Mouse (Mus musculus): Measurements from ENCODE around the gene Nrn1.

The Nrn1 gene

GRCm38 (mm10) chr13:36724533-36725470 is 10.1 kb downstream of the Nrn1 start:
- no peak for DNase-seq (ENCODE audit: low spot score in 2 of 2)

- no peak for DNase-seq (ENCODE audit: low spot score in 2 of 2)
Observed at GRCm38 (mm10) chr13:36723726-36724300, 11.1 kb downstream of the Nrn1 start.

GRCm38 (mm10) chr13:36722309-36722708 is 12.6 kb downstream of the Nrn1 start:
- DNase-seq (ENCODE audit: low spot score in 2 of 2): no peak

GRCm38 (mm10) chr13:36720297-36721017 is 14.5 kb downstream of the Nrn1 start:
- no peak for DNase-seq (ENCODE audit: low spot score in 2 of 2)

GRCm38 (mm10) chr13:36717376-36717775 is 17.6 kb downstream of the Nrn1 start:
- no peak for DNase-seq (ENCODE audit: low spot score in 2 of 2)

- DNase-seq (ENCODE audit: low spot score in 2 of 2): no peak
Observed at GRCm38 (mm10) chr13:36716708-36717107, 18.2 kb downstream of the Nrn1 start.

- no peak for DNase-seq (ENCODE audit: low spot score in 2 of 2)
Observed at GRCm38 (mm10) chr13:36714101-36714500, 20.8 kb downstream of the Nrn1 start.

GRCm38 (mm10) chr13:36707088-36707690 is 27.7 kb downstream of the Nrn1 start:
- no peak for DNase-seq (ENCODE audit: low spot score in 2 of 2)

GRCm38 (mm10) chr13:36696351-36696771 is 38.6 kb downstream of the Nrn1 start:
- no peak for DNase-seq (ENCODE audit: low spot score in 2 of 2)

GRCm38 (mm10) chr13:36695516-36696201 is 39.3 kb downstream of the Nrn1 start:
- no peak for DNase-seq (ENCODE audit: low spot score in 2 of 2)

- DNase-seq (ENCODE audit: low spot score in 2 of 2): no peak
Observed at GRCm38 (mm10) chr13:36683581-36683980, 51.4 kb downstream of the Nrn1 start.

GRCm38 (mm10) chr13:36680690-36681355 is 54.1 kb downstream of the Nrn1 start:
- no peak for DNase-seq (ENCODE audit: low spot score in 2 of 2)

- DNase-seq (ENCODE audit: low spot score in 2 of 2): no peak
Observed at GRCm38 (mm10) chr13:36679345-36679744, 55.6 kb downstream of the Nrn1 start.

Data from thymus, postnatal 10 days (tissue).